Mouse (Mus musculus): ENCODE data around the gene Copz2.

DNA sequence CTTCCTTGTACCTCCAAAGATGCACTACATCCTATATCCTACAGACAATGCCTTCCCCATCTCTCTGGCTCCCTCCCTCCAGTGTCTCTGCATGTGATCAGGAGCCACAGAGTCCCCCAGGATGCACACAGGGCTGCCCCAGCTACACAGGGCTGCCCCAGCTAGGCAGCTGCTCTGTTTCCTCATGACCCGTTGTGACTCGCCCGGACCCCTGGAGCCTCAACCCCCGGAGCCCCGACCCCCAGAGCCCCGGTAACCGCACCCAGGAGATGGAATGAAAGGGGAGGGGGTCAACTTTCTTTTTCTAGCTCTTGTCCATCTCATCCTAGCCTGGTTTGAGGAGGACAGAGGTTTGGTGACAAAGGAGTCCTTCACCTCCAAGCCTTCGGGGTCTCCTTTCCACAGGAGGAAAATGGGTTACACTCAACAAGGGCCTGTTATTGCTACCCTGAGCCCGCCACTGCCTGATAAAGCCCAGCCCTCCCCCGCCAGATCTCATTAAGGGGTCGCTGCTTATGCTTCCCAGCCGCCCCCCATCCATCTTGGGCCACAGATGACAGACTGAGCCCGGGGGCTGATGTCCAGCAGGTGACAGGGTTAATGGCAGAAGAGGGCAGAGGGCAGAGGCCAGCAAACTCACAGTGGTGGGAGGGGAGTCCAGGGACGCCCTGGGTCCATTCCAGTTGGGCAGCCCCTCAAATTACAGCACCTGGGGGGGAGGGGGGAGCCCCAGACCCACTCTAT, 42.3 kb downstream of the Copz2 start:
- TF ChIP-seq EP300 (IDR thresholded peaks at IDR 0.05; ENCODE audit: low read length) (no peak), POLR2A (IDR thresholded peaks at IDR 0.05; ENCODE audit: low read depth, low read length) (no peak), ETS1 (conservative IDR thresholded peaks at IDR 0.05; ENCODE audit: low read depth, low read length) (no peak), CTCF (conservative IDR thresholded peaks at IDR 0.05 in 1 of 2, IDR thresholded peaks at IDR 0.05 in 1 of 2; ENCODE audit: low read depth in 2 of 2, low read length in 2 of 2) (no peak), E2F4 (IDR thresholded peaks at IDR 0.05; ENCODE audit: insufficient replicate concordance, low read depth, low read length) (no peak), USF1 (IDR thresholded peaks at IDR 0.05; ENCODE audit: low read depth, low read length) (no peak), CHD2 (IDR thresholded peaks at IDR 0.05; ENCODE audit: low read length) (no peak), IRF4 (IDR thresholded peaks at IDR 0.05; ENCODE audit: low read depth, low read length) (no peak), HCFC1 (IDR thresholded peaks at IDR 0.05; ENCODE audit: low read depth, low read length) (no peak)
